Mouse (Mus musculus): Measurements from ENCODE around the gene Fcrl6.

Gene Fcrl6

DNA sequence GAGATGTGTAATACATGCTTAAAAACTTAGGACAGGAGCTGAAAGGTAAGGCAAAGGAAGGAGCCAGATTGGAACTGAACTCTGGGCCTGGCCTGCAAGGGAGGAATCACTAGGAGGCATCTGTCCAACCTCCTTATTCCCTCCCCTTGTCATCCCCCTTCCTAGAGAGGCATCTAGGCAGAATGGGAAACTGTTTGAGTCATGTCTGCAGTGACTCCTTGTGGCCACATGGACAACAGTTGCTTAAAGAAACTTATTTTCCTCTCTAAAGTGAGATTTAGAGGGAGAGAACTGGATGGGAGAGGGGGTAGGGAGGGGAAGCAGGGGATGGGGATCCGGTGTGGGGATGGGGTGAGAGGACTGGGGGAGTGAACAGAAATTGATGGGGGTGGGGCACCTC lies 10.4 kb upstream of the Fcrl6 start:
- no peak for DNase-seq

- DNase-seq = no peak
Observed at GRCm38 (mm10) chr1:172611304-172611703, 9.0 kb upstream of the Fcrl6 start.

DNA sequence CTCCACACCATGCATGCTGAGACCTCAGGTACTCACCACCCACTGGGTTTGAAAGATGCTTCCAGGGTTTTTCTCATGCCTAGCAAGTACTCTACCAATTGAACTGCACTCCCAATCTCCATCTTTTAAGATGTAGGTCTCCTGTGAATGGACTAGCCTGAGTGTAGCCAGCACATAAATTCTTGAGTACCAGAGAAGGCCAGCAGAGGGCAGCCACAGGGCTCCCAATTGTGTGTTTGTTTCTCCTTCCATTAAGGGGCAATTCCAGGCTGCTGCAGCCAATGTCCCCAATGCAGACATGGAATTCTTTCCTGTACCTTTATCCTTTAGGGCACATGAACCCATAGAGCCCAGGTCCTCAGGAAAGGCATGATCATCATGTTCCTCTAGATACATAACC lies 7.9 kb downstream of the Fcrl6 start:
- DNase-seq = no peak

- no peak for DNase-seq
Observed at GRCm38 (mm10) chr1:172593956-172594355, 8.4 kb downstream of the Fcrl6 start.

DNA sequence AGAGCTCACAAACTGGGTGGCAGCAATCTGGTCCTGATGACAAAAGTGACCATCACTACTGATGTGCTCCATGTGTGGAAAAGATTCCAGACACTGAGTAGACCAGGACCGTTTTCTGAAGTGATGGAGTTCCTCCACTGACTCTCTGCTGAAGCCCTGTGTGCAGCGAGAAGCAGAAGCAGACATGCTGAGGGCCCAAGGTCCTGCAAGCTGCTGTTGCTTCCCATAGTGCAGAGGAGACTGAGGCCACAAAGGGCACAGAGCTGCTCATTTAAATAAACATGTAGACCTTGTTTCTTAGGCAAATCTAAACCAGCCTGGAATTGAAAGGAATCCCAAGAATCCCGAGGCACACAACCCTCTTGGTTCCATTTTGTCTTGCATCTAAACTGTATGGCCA lies 9.0 kb downstream of the Fcrl6 start:
- no peak for DNase-seq

- no peak for DNase-seq
Observed at GRCm38 (mm10) chr1:172590385-172590784, 12.0 kb downstream of the Fcrl6 start, which contains the start of gene Slamf8. Gene Slamf8 (minus strand): TSS chr1:172590568.

DNA sequence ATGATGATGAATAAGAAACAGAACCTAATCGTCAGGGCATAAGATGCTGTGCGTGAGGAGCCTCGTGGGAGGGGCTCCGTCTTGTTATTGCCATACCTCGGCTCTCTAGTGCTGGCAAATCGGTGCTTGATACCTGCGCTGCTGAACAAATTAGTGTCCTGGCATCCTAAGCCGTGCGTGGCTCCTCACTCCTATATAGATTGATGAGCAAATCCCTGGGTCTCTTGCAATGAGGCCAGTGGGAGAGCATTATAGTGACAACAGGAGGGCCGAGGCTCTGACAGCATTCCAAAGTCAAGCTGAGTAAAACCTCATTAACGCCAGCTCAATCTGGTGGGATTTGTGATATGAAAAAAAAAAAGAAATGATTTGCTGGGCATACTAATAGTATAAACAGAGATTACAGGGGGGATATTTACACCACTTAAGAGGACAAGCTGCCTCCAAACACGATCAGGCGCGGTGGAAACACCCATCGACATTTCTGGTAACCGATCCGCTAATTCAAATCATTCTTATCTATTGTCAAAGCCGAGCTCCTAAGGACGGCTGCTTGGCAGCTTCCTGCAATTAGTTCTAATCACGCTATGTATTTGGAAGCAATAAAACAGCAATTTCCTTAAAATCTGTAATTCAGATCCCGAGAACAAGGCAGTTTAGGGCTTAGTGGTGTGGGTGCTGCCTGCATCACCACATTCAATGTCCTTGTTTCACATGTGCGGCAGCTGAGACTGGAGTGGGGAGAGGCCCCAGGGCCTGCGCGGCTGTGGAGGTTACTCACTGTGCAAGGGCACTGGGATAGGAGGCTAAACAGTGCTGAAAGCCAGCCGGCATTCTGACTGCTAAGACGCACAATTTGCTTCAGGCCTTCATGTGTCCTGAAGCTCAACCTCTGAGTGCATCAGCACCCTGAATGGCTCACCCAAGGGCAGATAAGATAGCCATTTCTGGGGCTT lies 16.5 kb downstream of the Fcrl6 start:
- DNase-seq = no peak

DNA sequence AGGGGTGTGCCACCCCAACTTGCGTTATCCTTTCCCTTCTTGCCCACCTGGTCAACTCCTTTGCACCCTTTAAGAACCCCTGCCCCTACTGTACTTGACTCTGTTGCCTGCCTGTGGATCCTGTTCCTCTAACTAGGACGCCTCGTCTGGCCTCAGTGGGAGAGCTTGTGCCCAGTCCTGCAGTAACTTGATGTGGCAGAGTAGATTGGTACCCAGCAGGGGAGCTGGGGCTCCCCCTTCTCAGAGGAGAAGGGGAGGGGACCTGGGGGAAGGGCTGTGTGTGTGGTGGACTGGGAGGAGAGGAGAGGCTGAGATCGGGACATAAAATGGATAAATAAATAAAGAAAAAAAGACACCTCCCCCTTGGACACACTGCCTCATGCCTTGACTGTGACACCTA lies 17.3 kb downstream of the Fcrl6 start:
- no peak for DNase-seq

DNA sequence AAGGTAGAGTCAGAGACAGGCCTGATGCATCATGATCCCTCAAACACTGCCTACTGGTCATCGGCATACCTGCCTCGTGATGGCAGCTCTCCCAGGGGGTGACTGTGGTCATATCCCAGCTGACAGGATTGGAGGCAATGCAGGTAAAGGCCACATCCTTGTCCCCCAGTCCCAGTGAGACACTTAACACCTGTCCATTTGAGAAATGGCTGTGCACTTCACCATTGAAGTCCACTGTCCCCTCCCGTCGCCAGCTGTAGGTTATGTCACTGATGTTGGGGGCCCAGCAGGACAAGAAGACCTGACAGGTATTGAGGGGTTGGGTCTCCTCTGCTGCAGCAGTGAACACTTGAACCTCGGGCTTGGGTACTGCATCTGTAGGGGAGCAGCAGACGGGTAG lies 18.1 kb downstream of the Fcrl6 start:
- no peak for DNase-seq

DNA sequence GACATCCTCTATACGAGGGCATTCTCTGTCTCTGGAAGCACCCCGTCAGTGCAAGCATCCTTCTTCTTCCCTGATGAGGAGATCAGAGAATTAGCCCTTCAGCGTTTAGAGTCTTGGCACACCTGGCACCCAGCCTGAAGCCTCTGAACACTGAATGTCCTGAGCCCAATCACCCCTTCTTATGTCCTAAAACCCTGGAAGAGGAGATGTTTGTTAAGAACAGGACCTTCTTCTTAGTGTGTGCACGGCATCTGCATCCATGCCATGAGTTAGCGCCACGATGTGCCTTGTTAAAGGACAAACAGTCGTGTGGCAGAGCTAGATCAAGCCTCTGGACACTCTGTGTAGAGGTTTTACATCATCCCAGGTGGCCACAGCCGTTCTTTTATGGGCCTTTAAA lies 19.9 kb downstream of the Fcrl6 start:
- no peak for DNase-seq

GRCm38 (mm10) chr1:172580116-172580515 lies 22.2 kb downstream of the Fcrl6 start:
- no peak for DNase-seq

DNA sequence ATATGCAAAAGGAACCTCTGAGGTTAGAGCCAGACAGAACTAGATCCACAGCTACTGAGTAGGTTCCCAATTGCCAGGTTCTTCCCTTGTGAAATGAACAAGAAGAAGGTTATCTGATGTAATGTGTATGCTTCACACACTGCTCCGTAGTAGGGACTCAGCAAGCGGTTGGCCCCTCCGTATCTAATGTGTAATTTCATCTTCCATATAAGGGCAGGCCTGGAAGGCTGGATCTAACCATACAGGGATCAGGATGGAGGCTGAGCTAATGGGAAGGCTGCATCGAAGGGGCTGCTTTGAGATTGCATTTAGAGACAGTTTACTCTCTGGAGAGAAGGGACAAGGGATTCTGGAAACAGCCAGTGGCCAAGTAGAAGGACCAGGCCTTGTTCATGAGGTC lies 34.6 kb downstream of the Fcrl6 start:
- no peak for DNase-seq

GRCm38 (mm10) chr1:172566131-172566530 lies 36.2 kb downstream of the Fcrl6 start:
- DNase-seq = no peak

GRCm38 (mm10) chr1:172563465-172563828 lies 38.9 kb downstream of the Fcrl6 start:
- DNase-seq = no peak

GRCm38 (mm10) chr1:172562641-172563464 lies 39.5 kb downstream of the Fcrl6 start:
- peak; percentile 70 for DNase-seq

GRCm38 (mm10) chr1:172555638-172556037 lies 46.7 kb downstream of the Fcrl6 start, which contains the start of gene Vsig8:
Gene Vsig8 (plus strand): TSS chr1:172555938.
- no peak for DNase-seq

DNA sequence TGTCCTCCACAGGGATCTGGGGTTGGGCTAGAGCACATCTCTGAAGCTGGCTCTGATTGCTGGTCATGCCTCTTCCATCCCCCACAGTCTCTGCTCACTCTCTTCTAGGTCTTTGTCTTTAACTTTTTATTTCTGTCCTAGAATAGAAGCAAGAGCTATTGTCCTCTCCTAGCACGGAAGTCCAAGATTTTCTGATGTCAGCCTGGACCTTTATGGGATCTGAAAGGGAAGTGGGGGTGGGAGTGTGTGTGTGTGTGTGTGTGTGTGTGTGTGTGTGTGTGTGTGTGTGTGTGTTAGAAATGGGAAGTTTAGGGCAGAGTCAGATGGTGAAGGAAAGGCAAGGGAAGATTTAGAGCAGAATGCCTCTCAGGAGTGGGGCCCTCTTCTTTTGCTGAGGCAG lies 49.7 kb downstream of the Fcrl6 start:
- no peak for DNase-seq

- DNase-seq = no peak
Observed at GRCm38 (mm10) chr1:172551009-172551408, 51.3 kb downstream of the Fcrl6 start.

DNA sequence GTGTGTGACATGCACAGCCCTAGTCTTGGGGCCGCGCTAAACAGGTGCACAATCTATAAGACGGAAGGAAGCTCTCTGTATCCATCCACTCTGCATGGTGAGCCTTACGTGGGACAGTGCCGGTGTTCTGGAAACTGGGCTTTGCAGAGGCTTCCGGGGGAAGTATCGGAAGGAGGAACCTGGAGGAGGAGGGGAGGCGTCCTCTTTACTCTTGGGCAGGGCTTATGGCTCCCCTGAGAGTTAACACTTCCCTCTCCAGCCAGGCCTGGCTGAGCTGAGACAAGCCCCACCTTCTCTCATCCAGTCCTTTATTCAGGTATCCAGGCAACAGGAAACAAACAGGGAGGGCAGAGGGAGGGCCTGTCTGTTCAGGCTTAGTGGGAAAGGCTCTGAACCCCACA lies 51.8 kb downstream of the Fcrl6 start:
- peak; percentile 55 for DNase-seq

- no peak for DNase-seq
Observed at GRCm38 (mm10) chr1:172549717-172550116, 52.6 kb downstream of the Fcrl6 start.

- no peak for DNase-seq
Observed at GRCm38 (mm10) chr1:172549314-172549713, 53.0 kb downstream of the Fcrl6 start.

DNA sequence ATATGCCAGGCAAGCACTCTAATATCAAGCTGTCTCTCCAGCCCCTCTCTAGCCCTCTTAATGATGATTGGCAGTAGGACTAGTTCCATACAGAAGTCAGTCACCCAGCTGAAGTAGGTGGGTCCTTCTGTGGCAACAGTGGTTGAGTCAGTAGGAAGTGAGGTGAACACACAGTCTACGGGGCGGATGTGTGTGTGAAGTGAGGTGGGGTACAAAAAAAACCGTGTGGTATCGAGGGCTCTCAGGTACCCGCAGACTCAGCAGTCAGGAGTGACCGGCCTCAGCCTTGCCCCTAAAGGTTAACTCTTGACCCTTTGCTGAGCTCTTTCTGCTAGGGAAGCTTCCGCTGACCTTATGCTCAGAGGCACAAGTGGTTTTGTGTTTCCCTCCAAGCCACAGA lies 53.9 kb downstream of the Fcrl6 start:
- no peak for DNase-seq
